Mouse (Mus musculus): ENCODE results near the gene Add2. TPM values are rescaled to one million over a fixed set of nuclear protein-coding genes. Genes with fewer than 3 reads are reported as not detected.

Gene Add2
- polyA plus RNA-seq (2012; rRNA removed; ENCODE audit: low replicate concordance) = 0.18 and 0.29 TPM in 2 replicates

GRCm38 (mm10) chr6:86028601-86029322 is at the start of gene Add2:
Gene Add2 (plus strand): TSS chr6:86028681.

GRCm38 (mm10) chr6:86015871-86016270 is 12.6 kb upstream of the Add2 start, which contains the start of gene Figla:
Gene Figla (plus strand): TSS chr6:86016171.

Other genes with a start within 250 kb of the Add2 start
- 0.98 and 1.8 TPM in 2 replicates for gene Nat8f6, start 207.7 kb upstream of the Add2 start, polyA plus RNA-seq (2012; rRNA removed; ENCODE audit: low replicate concordance)
- gene Nat8f5, start 207.7 kb upstream of the Add2 start, polyA plus RNA-seq (2012; rRNA removed; ENCODE audit: low replicate concordance) = 0.40 TPM in 1 of 2 replicates, not detected in the other
- gene Nat8, start 196.6 kb upstream of the Add2 start, polyA plus RNA-seq (2012; rRNA removed; ENCODE audit: low replicate concordance) = 0.43 and 0.75 TPM in 2 replicates
- 0.19 and 0.90 TPM in 2 replicates for gene Nat8f2, start 159.5 kb upstream of the Add2 start, polyA plus RNA-seq (2012; rRNA removed; ENCODE audit: low replicate concordance)
- gene Nat8f4, start 123.8 kb upstream of the Add2 start, polyA plus RNA-seq (2012; rRNA removed; ENCODE audit: low replicate concordance) = 1.4 and 3.3 TPM in 2 replicates
- gene Tprkb, start 116.8 kb upstream of the Add2 start, polyA plus RNA-seq (2012; rRNA removed; ENCODE audit: low replicate concordance) = 12.6 and 21.7 TPM in 2 replicates
- gene Nat8f1, start 113.0 kb upstream of the Add2 start, polyA plus RNA-seq (2012; rRNA removed; ENCODE audit: low replicate concordance) = 11.1 and 18.2 TPM in 2 replicates
- 40.1 and 57.4 TPM in 2 replicates for gene Dusp11, start 67.0 kb upstream of the Add2 start, polyA plus RNA-seq (2012; rRNA removed; ENCODE audit: low replicate concordance)
- not detected in 2 replicates for gene Figla, start 12.5 kb upstream of the Add2 start, polyA plus RNA-seq (2012; rRNA removed; ENCODE audit: low replicate concordance)
- gene Tgfa, start 166.5 kb downstream of the Add2 start, polyA plus RNA-seq (2012; rRNA removed; ENCODE audit: low replicate concordance) = 3.1 and 3.5 TPM in 2 replicates